Mouse (Mus musculus): Measurements from ENCODE around the gene Prg2. TPM values are rescaled to one million over a fixed set of nuclear protein-coding genes. Genes with fewer than 3 reads are reported as not detected.

The Prg2 gene
- polyA plus RNA-seq, 1 experiment from 2014 or later = 1.0 TPM

Other genes starting within 250 kb of the Prg2 start
- 4.3 and 6.0 TPM in 2 replicates for gene Ypel4, start 246.4 kb upstream of the Prg2 start, polyA plus RNA-seq (2015; fragmentation: Nextera tagmentation; extraction: Ambion mirVana)
- gene Gm19426, start 236.8 kb upstream of the Prg2 start, polyA plus RNA-seq (2015; fragmentation: Nextera tagmentation; extraction: Ambion mirVana) = 5.1 and 5.4 TPM in 2 replicates
- 62.5 and 62.6 TPM in 2 replicates for gene Serping1, start 205.0 kb upstream of the Prg2 start, polyA plus RNA-seq (2015; fragmentation: Nextera tagmentation; extraction: Ambion mirVana)
- gene Ube2l6, start 181.6 kb upstream of the Prg2 start, polyA plus RNA-seq (2015; fragmentation: Nextera tagmentation; extraction: Ambion mirVana) = 47.5 and 49.9 TPM in 2 replicates
- 0.10 and 0.17 TPM in 2 replicates for gene Smtnl1, start 157.8 kb upstream of the Prg2 start, polyA plus RNA-seq (2015; fragmentation: Nextera tagmentation; extraction: Ambion mirVana)
- 59.7 and 61.5 TPM in 2 replicates for gene Timm10, start 153.5 kb upstream of the Prg2 start, polyA plus RNA-seq (2015; fragmentation: Nextera tagmentation; extraction: Ambion mirVana)
- gene Slc43a1, start 141.6 kb upstream of the Prg2 start, polyA plus RNA-seq (2015; fragmentation: Nextera tagmentation; extraction: Ambion mirVana) = 12.8 and 14.6 TPM in 2 replicates
- 0.57 and 0.61 TPM in 2 replicates for gene Rtn4rl2, start 93.8 kb upstream of the Prg2 start, polyA plus RNA-seq (2015; fragmentation: Nextera tagmentation; extraction: Ambion mirVana)
- gene Slc43a3, start 43.9 kb upstream of the Prg2 start, polyA plus RNA-seq (2015; fragmentation: Nextera tagmentation; extraction: Ambion mirVana) = 43.7 and 47.7 TPM in 2 replicates
- gene Prg3, start 7.8 kb downstream of the Prg2 start, polyA plus RNA-seq (2015; fragmentation: Nextera tagmentation; extraction: Ambion mirVana) = not detected in 2 replicates
- gene Ssrp1, start 56.8 kb downstream of the Prg2 start, polyA plus RNA-seq (2015; fragmentation: Nextera tagmentation; extraction: Ambion mirVana) = 212 and 244 TPM in 2 replicates
- 1.1 and 1.3 TPM in 2 replicates for gene P2rx3, start 57.0 kb downstream of the Prg2 start, polyA plus RNA-seq (2015; fragmentation: Nextera tagmentation; extraction: Ambion mirVana)
- 34.4 and 36.8 TPM in 2 replicates for gene Tnks1bp1, start 67.6 kb downstream of the Prg2 start, polyA plus RNA-seq (2015; fragmentation: Nextera tagmentation; extraction: Ambion mirVana)
- 61.8 and 62.0 TPM in 2 replicates for gene Aplnr, start 155.8 kb downstream of the Prg2 start, polyA plus RNA-seq (2015; fragmentation: Nextera tagmentation; extraction: Ambion mirVana)
- gene Lrrc55, start 216.7 kb downstream of the Prg2 start, polyA plus RNA-seq (2015; fragmentation: Nextera tagmentation; extraction: Ambion mirVana) = 3.4 and 4.0 TPM in 2 replicates

Measured in intestine, embryonic 16.5 days (tissue).